Mouse (Mus musculus): ENCODE results near the gene Ctrb1. TPM values are rescaled to one million over a fixed set of nuclear protein-coding genes. Genes with fewer than 3 reads are reported as not detected.

The Ctrb1 gene
- total RNA-seq, 2 experiments from 2014 or later, result not detected

- no peak for DNase-seq (ENCODE audit: low spot score in 2 of 2)
These were observed 8.3 kb downstream of the Ctrb1 start for GRCm38 (mm10) chr8:111682521-111682920.

GRCm38 (mm10) chr8:111681153-111681552 lies 9.7 kb downstream of the Ctrb1 start:
- no peak for DNase-seq (ENCODE audit: low spot score in 2 of 2)

- DNase-seq (ENCODE audit: low spot score in 2 of 2), result no peak
These were observed 10.3 kb downstream of the Ctrb1 start for GRCm38 (mm10) chr8:111680423-111681028.

- peak; percentile 22 to 78 for DNase-seq (ENCODE audit: low spot score in 2 of 2)
These were observed 12.0 kb downstream of the Ctrb1 start for GRCm38 (mm10) chr8:111678848-111679247.

GRCm38 (mm10) chr8:111678111-111678510 lies 12.7 kb downstream of the Ctrb1 start:
- peak; percentile 22 to 82 for DNase-seq (ENCODE audit: low spot score in 2 of 2)

- DNase-seq (ENCODE audit: low spot score in 2 of 2), result no peak
These were observed 14.6 kb downstream of the Ctrb1 start for GRCm38 (mm10) chr8:111676237-111676636.

- peak in 1 of 2 experiments; percentile 32 for DNase-seq (ENCODE audit: low spot score in 2 of 2)
These were observed 24.1 kb downstream of the Ctrb1 start for GRCm38 (mm10) chr8:111666751-111667150.

- peak; percentile 40 to 87 for DNase-seq (ENCODE audit: low spot score in 2 of 2)
These were observed 28.3 kb downstream of the Ctrb1 start for GRCm38 (mm10) chr8:111662473-111662872.

- DNase-seq (ENCODE audit: low spot score in 2 of 2), result no peak
These were observed 31.9 kb downstream of the Ctrb1 start for GRCm38 (mm10) chr8:111658819-111659423.

GRCm38 (mm10) chr8:111657312-111657854 lies 33.4 kb downstream of the Ctrb1 start:
- no peak for DNase-seq (ENCODE audit: low spot score in 2 of 2)

GRCm38 (mm10) chr8:111653524-111653923 lies 37.3 kb downstream of the Ctrb1 start:
- no peak for DNase-seq (ENCODE audit: low spot score in 2 of 2)

GRCm38 (mm10) chr8:111650651-111651050 lies 40.2 kb downstream of the Ctrb1 start:
- DNase-seq (ENCODE audit: low spot score in 2 of 2), result no peak

- DNase-seq (ENCODE audit: low spot score in 2 of 2), result no peak
These were observed 42.0 kb downstream of the Ctrb1 start for GRCm38 (mm10) chr8:111648834-111649233.

- DNase-seq (ENCODE audit: low spot score in 2 of 2), result no peak
These were observed 45.1 kb downstream of the Ctrb1 start for GRCm38 (mm10) chr8:111645715-111646114.

- peak in 1 of 2 experiments; percentile 54 for DNase-seq (ENCODE audit: low spot score in 2 of 2)
These were observed 46.3 kb downstream of the Ctrb1 start for GRCm38 (mm10) chr8:111644286-111645051.

GRCm38 (mm10) chr8:111643264-111644141 lies 47.3 kb downstream of the Ctrb1 start, which contains the start of gene Zfp1:
Gene Zfp1, plus strand, starts transcription at chr8:111643401.
- peak; percentile 91 to 96 for DNase-seq (ENCODE audit: low spot score in 2 of 2)

GRCm38 (mm10) chr8:111642939-111643263 lies 47.9 kb downstream of the Ctrb1 start:
- no peak for DNase-seq (ENCODE audit: low spot score in 2 of 2)

- DNase-seq (ENCODE audit: low spot score in 2 of 2), result no peak
These were observed 48.3 kb downstream of the Ctrb1 start for GRCm38 (mm10) chr8:111642496-111642895.

GRCm38 (mm10) chr8:111641064-111641463 lies 49.7 kb downstream of the Ctrb1 start:
- no peak for DNase-seq (ENCODE audit: low spot score in 2 of 2)

- no peak for DNase-seq (ENCODE audit: low spot score in 2 of 2)
These were observed 52.7 kb downstream of the Ctrb1 start for GRCm38 (mm10) chr8:111638086-111638485.
